Mouse (Mus musculus) intestine, postnatal 0 days (tissue): ENCODE data around the gene Nln. TPM values are rescaled to one million over a fixed set of nuclear protein-coding genes. Genes with fewer than 3 reads are reported as not detected.

Experiments used
- ATAC-seq: fragments of 200-750 bp; cut with Nextera tagmentation; 2 replicates; pipeline ENCODE4 v1.8.0; 2017; ENCODE audit warnings: mild to moderate bottlenecking, moderate TSS enrichment, moderate library complexity
- H3K27ac ChIP-seq: fragments of 300-500 bp; sonication (generic); 2 replicates; pipeline ENCODE4 v1.5.1; 2014; ENCODE audit warnings: mild to moderate bottlenecking, low read depth, low read length, moderate library complexity
- H3K27me3 ChIP-seq: fragments of 300-500 bp; sonication (generic); replicated peaks from 2 replicates; pipeline ENCODE4 v1.6.1; 2014; ENCODE audit warnings: low read length, mixed read lengths; ENCODE audit not compliant: control insufficient read depth, insufficient read depth
- H3K36me3 ChIP-seq: fragments of 300-500 bp; sonication (generic); 2 replicates; pipeline ENCODE4 v1.6.1; 2014; ENCODE audit warnings: mild to moderate bottlenecking, moderate library complexity; ENCODE audit not compliant: control insufficient read depth, insufficient read depth
- H3K4me1 ChIP-seq: fragments of 300-500 bp; sonication (generic); replicated peaks from 2 replicates; pipeline ENCODE4 v1.6.1; 2014; ENCODE audit warnings: antibody characterized with exemption, low read length, mixed read lengths; ENCODE audit not compliant: control insufficient read depth, insufficient read depth
- H3K4me2 ChIP-seq: fragments of 300-500 bp; sonication (generic); replicated peaks from 2 replicates; pipeline ENCODE4 v1.6.1; 2014; ENCODE audit warnings: low read depth, mild to moderate bottlenecking, moderate library complexity
- H3K4me3 ChIP-seq: fragments of 300-500 bp; sonication (generic); 2 replicates; pipeline ENCODE4 v1.5.1; 2014; ENCODE audit warnings: low read depth, low read length
- H3K9ac ChIP-seq: fragments of 300-500 bp; sonication (generic); 2 replicates; pipeline ENCODE4 v1.6.1; 2014; ENCODE audit warnings: mild to moderate bottlenecking, low read depth, low read length
- H3K9me3 ChIP-seq: fragments of 300-500 bp; sonication (generic); 2 replicates; pipeline ENCODE4 v1.6.1; 2016; ENCODE audit warnings: mixed run types; ENCODE audit not compliant: control insufficient read depth
- CTCF ChIP-seq: sonication (generic); IDR thresholded peaks from 2 replicates; pipeline ENCODE4 v1.5.1; 2016; ENCODE audit warnings: low read depth, mild to moderate bottlenecking, control low read depth, antibody characterized with exemption, moderate library complexity
- WGBS: fragments of 180-500 bp; shearing (Covaris S2); extraction: QIAGEN DNeasy Blood & Tissue Kit; methylation state at CpG from one replicate; pipeline ENCODE4 v1.1.7; 2014; 5-methylcytosine and 5-hydroxymethylcytosine counted together
- polyA plus RNA-seq: library from polyadenylated mRNA; unstranded; fragments of >200 nt; fragmentation: Nextera tagmentation; extraction: Ambion mirVana; gene quantifications from 2 replicates; pipeline ENCODE4 v1.2.1, GENCODE M21; 2015

Nln gene
- polyA plus RNA-seq, 1 experiment from 2014 or later, result 13.3 TPM

- no peak for TF ChIP-seq CTCF
- 86% methylated on average over 4 of the region's 4 CpGs for WGBS
- Histone ChIP-seq H3K9me3 (no peaks in the 10 kb centered on the region), H3K27ac (no peak overlapping the region), H3K4me2 (no peak overlapping the region), H3K27me3 (no peaks in the 10 kb centered on the region), H3K4me1 (no peaks in the 10 kb centered on the region), H3K36me3 (no peaks in the 10 kb centered on the region; the same call in 1 of the 2 replicates), H3K9ac (no peak overlapping the region), H3K4me3 (no peak overlapping the region)
- ATAC-seq, result no peak
Measured at GRCm38 (mm10) chr13:104059536-104059935, 49.9 kb downstream of the Nln start.

GRCm38 (mm10) chr13:104058761-104059160, 50.7 kb downstream of the Nln start:
- WGBS, result 84% methylated on average over 9 of the region's 9 CpGs

GRCm38 (mm10) chr13:104052271-104052753, 57.1 kb downstream of the Nln start:
- Histone ChIP-seq H3K9ac (no peak overlapping the region), H3K27me3 (no peaks in the 10 kb centered on the region), H3K4me1 (no peaks in the 10 kb centered on the region), H3K9me3 (no peaks in the 10 kb centered on the region), H3K36me3 (0 out of 2 replicates have a peak, but pooled peaks cover 4% of the 10 kb centered on the region), H3K4me2 (no peak overlapping the region), H3K4me3 (no peak overlapping the region), H3K27ac (no peak overlapping the region)
- no peak for ATAC-seq
- TF ChIP-seq CTCF, result no peak
- WGBS, result 85% methylated on average over 9 of the region's 9 CpGs

More at GRCm38 (mm10) chr13:104058761-104059160, 50.7 kb downstream of the Nln start:
- no peak for TF ChIP-seq CTCF
- no peaks in the 10 kb centered on the region for H3K9me3 ChIP-seq
- no peaks in the 10 kb centered on the region for H3K4me1 ChIP-seq
- H3K9ac ChIP-seq, result no peak overlapping the region
- ATAC-seq, result no peak
- no peak overlapping the region for H3K27ac ChIP-seq
- H3K4me3 ChIP-seq, result no peak overlapping the region
- no peaks in the 10 kb centered on the region; the same call in 1 of the 2 replicates for H3K36me3 ChIP-seq
- no peak overlapping the region for H3K4me2 ChIP-seq
- H3K27me3 ChIP-seq, result no peaks in the 10 kb centered on the region

GRCm38 (mm10) chr13:104048835-104049234, 60.6 kb downstream of the Nln start:
- Histone ChIP-seq H3K9me3 (no peaks in the 10 kb centered on the region), H3K27me3 (no peaks in the 10 kb centered on the region), H3K27ac (no peak overlapping the region), H3K4me3 (no peak overlapping the region), H3K4me2 (no peak overlapping the region), H3K9ac (no peak overlapping the region), H3K36me3 (0 out of 2 replicates have a peak, but pooled peaks cover 4% of the 10 kb centered on the region), H3K4me1 (no peaks in the 10 kb centered on the region)
- 0 out of 2 replicates have a peak, but pooled peaks have one; percentile 48 for ATAC-seq
- TF ChIP-seq CTCF, result peak; percentile 85
- WGBS, result 53% methylated on average over 3 of the region's 3 CpGs

GRCm38 (mm10) chr13:104045108-104045507, 64.3 kb downstream of the Nln start:
- 0 out of 2 replicates have a peak, but pooled peaks cover 1% of the 10 kb centered on the region for H3K36me3 ChIP-seq
- WGBS, result 62% methylated on average over 4 of the region's 4 CpGs
- TF ChIP-seq CTCF, result peak; percentile 50
- H3K9me3 ChIP-seq, result no peaks in the 10 kb centered on the region
- H3K9ac ChIP-seq, result no peak overlapping the region
- H3K4me2 ChIP-seq, result no peak overlapping the region
- H3K4me3 ChIP-seq, result no peak overlapping the region
- no peak for ATAC-seq
- H3K27me3 ChIP-seq, result no peaks in the 10 kb centered on the region
- no peak overlapping the region for H3K27ac ChIP-seq
- no peaks in the 10 kb centered on the region for H3K4me1 ChIP-seq

GRCm38 (mm10) chr13:104044332-104044731, 65.1 kb downstream of the Nln start:
- H3K9me3 ChIP-seq, result no peaks in the 10 kb centered on the region
- WGBS, result 59% methylated on average over 4 of the region's 4 CpGs
- H3K27me3 ChIP-seq, result no peaks in the 10 kb centered on the region
- no peak for ATAC-seq
- H3K4me2 ChIP-seq, result no peak overlapping the region
- H3K36me3 ChIP-seq, result no peaks in the 10 kb centered on the region
- no peak overlapping the region for H3K4me3 ChIP-seq
- no peak overlapping the region for H3K9ac ChIP-seq
- no peaks in the 10 kb centered on the region for H3K4me1 ChIP-seq
- no peak overlapping the region for H3K27ac ChIP-seq
- TF ChIP-seq CTCF, result no peak
